Mouse (Mus musculus) left cerebral cortex, postnatal 14 days (tissue): ENCODE data around the gene Nucb2. TPM values are rescaled to one million over a fixed set of nuclear protein-coding genes. Genes with fewer than 3 reads are reported as not detected.

Source experiments
- DNase-seq, 2 experiments: peaks; one replicate each; pipeline ENCODE4 v3.0.0; 2021 to 2022; ENCODE audit warnings: low spot score in 2 of 2, mixed read lengths in 1 of 2
- intact Hi-C: fragments of 180-260 bp; cut with DNase I; formaldehyde crosslinking; loops from one replicate; pipeline ENCODE4 v1.15.1; 2025
- total RNA-seq, 2 experiments: library from RNA; stranded (reverse); gene quantifications; 2 replicates each; pipeline ENCODE4 v1.2.3; 2021

Nucb2 gene
- total RNA-seq, 2 experiments from 2014 or later: 22.3 to 26.9 TPM

DNA sequence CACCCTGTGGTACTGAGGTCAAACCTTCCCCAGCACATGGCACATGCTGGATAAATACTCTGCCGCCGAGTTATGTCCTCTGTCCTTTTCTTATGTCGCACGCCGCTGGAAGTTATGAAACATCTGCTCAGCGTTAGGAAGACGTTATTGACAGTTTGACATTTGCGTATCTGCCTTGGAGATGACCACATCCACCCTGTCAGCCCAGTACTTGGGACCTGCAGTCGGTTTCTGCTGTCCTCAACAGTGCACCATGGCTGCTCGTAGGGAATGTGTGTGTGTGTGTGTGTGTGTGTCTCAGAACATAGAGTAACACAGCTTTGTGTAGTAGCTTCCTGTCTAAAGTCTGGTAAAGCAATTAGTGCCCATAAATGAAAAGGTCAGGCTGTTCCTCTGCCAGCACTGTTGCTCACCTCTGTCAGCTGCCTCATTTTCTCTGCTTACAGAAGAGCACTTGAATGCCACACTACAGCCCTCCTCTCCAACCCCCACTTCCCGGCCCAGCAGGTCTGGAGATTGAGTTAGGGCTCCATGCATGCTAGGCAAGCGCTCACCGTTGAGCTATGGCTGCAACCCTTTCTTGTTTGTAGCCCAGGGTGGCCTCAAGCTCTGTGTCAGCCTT, 11.5 kb downstream of the Nucb2 start:
- intact Hi-C loops: no loop called here

DNA sequence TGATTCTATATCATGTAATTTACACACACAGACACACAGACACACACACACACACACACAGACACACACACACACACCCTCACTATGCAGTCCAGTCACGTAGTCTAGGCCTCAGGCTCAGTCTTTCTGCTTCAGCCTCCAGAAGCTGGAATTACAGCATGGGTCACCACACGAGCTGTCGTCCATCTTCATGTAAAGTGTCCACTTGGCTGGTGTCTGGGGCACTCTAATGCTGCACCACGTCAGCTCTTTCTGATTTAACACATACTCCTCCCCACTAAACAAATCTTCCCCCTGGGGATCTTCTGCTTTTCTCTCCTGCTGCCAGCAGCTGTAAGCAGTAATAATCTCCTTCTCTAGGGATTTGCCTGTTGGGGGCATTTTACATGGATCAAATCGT, 13.1 kb downstream of the Nucb2 start:
- intact Hi-C loops: no loop called here
- DNase-seq: no peak

More for the DNA sequence above, 11.5 kb downstream of the Nucb2 start:
- DNase-seq: no peak

DNA sequence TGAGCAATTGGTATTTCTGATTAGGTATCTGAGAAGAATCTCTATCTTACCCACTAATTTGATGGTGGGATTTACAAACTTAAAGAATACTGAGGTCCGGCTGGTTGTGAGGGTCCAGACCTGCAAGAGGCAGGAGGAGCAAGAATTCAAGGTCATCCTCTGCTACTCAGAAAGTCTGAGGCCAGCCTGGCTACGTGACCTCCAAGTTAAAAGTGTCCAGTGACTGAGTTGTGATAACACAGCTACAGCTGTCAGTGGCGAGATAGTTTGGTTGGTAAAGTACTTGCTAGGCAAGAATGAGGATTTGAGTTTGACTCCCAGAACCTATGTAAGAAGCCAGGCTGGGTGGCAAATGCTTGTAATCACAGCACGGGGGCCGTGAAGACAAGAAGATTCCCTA, 14.0 kb downstream of the Nucb2 start:
- no peak for DNase-seq
- intact Hi-C loops: no loop called here

DNA sequence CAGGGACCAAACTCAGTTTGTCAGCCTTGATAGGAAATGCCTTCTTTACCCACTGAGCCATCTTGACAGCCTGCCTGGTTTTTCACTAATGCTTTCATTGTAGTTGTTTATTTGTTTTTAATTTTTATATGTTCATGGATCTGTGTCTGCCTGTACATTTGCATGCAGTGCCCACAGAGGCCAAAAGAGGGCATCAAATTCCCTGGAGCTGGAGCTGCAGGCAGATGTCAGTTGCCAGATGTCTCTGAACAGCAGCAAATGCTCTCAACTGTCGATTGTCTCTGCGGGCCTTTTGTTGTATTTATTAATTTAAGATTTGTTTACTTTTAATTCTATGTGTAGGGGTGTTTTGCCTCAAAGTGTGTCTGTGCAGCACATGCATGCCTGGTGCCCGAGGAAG, 15.6 kb downstream of the Nucb2 start:
- no peak for DNase-seq
- intact Hi-C loops: no loop called here

GRCm38 (mm10) chr7:116524577-116524976, 20.4 kb downstream of the Nucb2 start:
- intact Hi-C loops: no loop called here
- DNase-seq: no peak

DNA sequence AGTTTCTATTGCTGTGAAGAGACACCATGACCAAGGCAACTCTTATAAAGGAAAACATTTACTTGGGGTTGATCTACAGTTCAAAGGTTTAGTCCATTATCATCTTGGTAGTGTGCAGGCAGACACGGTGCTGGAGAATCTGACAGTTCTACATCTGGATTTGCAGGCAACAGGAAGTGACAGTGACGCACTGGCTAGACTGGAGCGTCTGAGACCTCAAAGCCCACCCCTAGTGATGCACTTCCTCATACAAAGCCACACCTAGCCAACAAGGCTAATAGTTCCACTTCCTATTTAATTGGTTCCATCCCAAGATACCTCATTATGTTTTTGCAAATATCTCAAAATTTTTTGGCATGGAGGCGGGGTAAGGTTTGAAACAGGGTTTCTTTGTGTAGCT, 25.6 kb downstream of the Nucb2 start:
- intact Hi-C loops: loop anchor here (2.0 kb wide), 1 partner anchor 79 kb away; no protein-coding TSS in a partner anchor
- DNase-seq: no peak

DNA sequence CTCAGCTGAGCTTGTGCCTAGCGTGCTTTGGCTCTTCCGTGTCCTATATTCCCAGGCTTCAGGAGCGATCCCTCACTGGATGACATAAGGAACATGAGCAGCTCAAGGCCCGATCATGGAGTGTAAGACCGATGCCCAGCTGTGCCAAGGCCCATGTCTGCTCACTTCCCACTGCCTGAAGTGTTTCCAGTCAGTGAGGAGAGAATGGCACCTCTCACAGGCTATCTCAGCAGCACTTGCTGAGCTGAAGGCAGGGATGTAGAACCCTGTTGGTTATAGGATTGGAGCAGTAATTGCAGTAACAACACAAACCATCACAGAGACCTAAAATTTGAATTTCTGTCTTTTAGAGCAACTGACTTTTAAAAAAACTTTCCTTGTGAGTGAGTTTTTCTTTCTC, 26.3 kb downstream of the Nucb2 start:
- intact Hi-C loops: loop anchor here (2.0 kb wide), 1 partner anchor 78 kb away; no protein-coding TSS in a partner anchor
- DNase-seq: no peak

DNA sequence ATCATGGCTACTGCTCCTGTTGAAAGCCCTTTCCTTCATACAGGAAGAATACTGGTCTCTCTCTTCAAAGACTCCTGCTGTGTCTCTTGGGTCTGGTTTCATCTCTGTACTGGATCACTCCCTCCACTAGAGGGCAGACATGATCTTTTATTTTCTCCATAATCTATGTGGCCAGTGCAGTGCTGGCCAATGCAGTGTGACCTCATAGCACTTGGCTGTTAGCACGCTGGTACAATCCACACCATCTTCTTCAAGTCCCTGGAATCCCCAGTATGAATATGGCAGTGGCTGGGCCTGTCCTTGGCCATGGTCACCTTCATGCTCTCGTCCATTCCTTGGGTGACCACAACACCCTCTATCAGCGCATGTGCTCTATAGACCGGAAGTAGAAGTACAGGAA, 27.1 kb downstream of the Nucb2 start:
- intact Hi-C loops: loop anchor here (2.0 kb wide), 1 partner anchor 77 kb away; no protein-coding TSS in a partner anchor
- DNase-seq: peak; percentile 61 to 70

DNA sequence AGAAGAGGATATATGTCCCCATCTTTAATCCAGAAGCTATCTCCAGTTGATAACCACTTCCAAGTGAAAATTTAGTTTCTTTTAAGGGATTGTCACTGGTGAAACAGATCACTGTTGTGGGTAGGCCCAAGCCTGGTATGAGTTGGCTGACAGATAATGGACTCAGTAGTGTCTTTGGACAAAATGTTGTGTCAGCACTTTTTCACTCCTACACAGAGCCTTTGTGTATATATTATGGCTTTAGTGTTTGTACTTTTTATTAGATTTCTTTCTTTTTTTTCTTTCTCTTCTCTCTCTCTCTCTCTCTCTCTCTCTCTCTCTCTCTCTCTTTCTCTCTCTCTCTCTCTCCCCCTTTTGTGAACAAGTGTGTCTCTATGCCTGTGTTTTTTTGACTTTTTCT, 52.7 kb downstream of the Nucb2 start:
- intact Hi-C loops: no loop called here

GRCm38 (mm10) chr7:116574551-116574950, 70.4 kb downstream of the Nucb2 start:
- intact Hi-C loops: no loop called here

More for the DNA sequence above, 52.7 kb downstream of the Nucb2 start:
- DNase-seq: no peak

More at GRCm38 (mm10) chr7:116574551-116574950, 70.4 kb downstream of the Nucb2 start:
- peak in 1 of 2 experiments; percentile 12 for DNase-seq

Other genes with a start within 250 kb of the Nucb2 start
- 10 to 100 TPM; 21.0 to 23.5 TPM for gene Plekha7, start 196.0 kb upstream of the Nucb2 start, total RNA-seq
- 100 to 1,000 TPM; 181 to 206 TPM for gene Rps13, start 170.2 kb upstream of the Nucb2 start, total RNA-seq
- 10 to 100 TPM; 20.0 to 25.0 TPM for gene Pik3c2a, start 60.9 kb upstream of the Nucb2 start, total RNA-seq